Mouse (Mus musculus) liver, postnatal 0 days (tissue): ENCODE measurements around the gene Mybpc1. TPM values are rescaled to one million over a fixed set of nuclear protein-coding genes. Genes with fewer than 3 reads are reported as not detected.

Experiments used
- ATAC-seq: fragments of 200-750 bp; cut with Nextera tagmentation; 2 replicates; pipeline ENCODE4 v1.8.0; 2017; ENCODE audit warnings: mild to moderate bottlenecking, moderate library complexity
- DNase-seq: peaks from one replicate; pipeline ENCODE4 v3.0.0-alpha.2; 2016
- H3K27ac ChIP-seq: fragments of 300-500 bp; sonication (generic); 2 replicates; pipeline ENCODE4 v1.5.1; 2014; ENCODE audit warnings: antibody characterized with exemption, moderate library complexity, mild to moderate bottlenecking, low read depth
- H3K27me3 ChIP-seq: fragments of 300-500 bp; sonication (generic); 2 replicates; pipeline ENCODE4 v1.6.1; 2014; ENCODE audit warnings: low read length, control low read depth, mixed read lengths; ENCODE audit not compliant: insufficient read depth
- H3K36me3 ChIP-seq: fragments of 300-500 bp; sonication (generic); replicated peaks from 2 replicates; pipeline ENCODE4 v1.6.1; 2014; ENCODE audit warnings: mild to moderate bottlenecking, control low read depth, low read length, moderate library complexity, mixed read lengths; ENCODE audit not compliant: insufficient read depth
- H3K4me1 ChIP-seq: fragments of 300-500 bp; sonication (generic); 2 replicates; pipeline ENCODE4 v1.6.1; 2014; ENCODE audit warnings: antibody characterized with exemption, mild to moderate bottlenecking, control low read depth; ENCODE audit not compliant: insufficient read depth
- H3K4me2 ChIP-seq: fragments of 300-500 bp; sonication (generic); 2 replicates; pipeline ENCODE4 v1.6.1; 2014; ENCODE audit warnings: low read depth, mild to moderate bottlenecking, low read length, moderate library complexity, mixed read lengths
- H3K4me3 ChIP-seq: fragments of 300-500 bp; sonication (generic); 2 replicates; pipeline ENCODE4 v1.5.1; 2014; ENCODE audit warnings: low read depth, low read length
- H3K9ac ChIP-seq: fragments of 300-500 bp; sonication (generic); replicated peaks from 2 replicates; pipeline ENCODE4 v1.6.1; 2014; ENCODE audit warnings: mild to moderate bottlenecking, moderate library complexity
- H3K9me3 ChIP-seq: fragments of 300-500 bp; sonication (generic); 2 replicates; pipeline ENCODE4 v1.6.1; 2016; ENCODE audit warnings: mild to moderate bottlenecking, control low read depth, low read length, mixed read lengths
- CTCF ChIP-seq: sonication (generic); IDR thresholded peaks from 2 replicates; pipeline ENCODE4 v1.5.1; 2016; ENCODE audit warnings: antibody characterized with exemption, low read depth
- EP300 ChIP-seq: IDR thresholded peaks from 2 replicates; pipeline ENCODE4 v1.6.1; 2016; ENCODE audit warnings: antibody characterized with exemption, low read depth, mild to moderate bottlenecking
- WGBS: fragments of 180-500 bp; shearing (Covaris S2); extraction: QIAGEN DNeasy Blood & Tissue Kit; methylation state at CpG from one replicate; pipeline ENCODE4 v1.1.7; 2014; ENCODE audit not compliant: insufficient replicate concordance; 5-methylcytosine and 5-hydroxymethylcytosine counted together
- polyA plus RNA-seq: library from polyadenylated mRNA; unstranded; fragments of >200 nt; fragmentation: Nextera tagmentation; extraction: Ambion mirVana; gene quantifications from 2 replicates; pipeline ENCODE4 v1.2.1, GENCODE M21; 2015

The Mybpc1 gene
- polyA plus RNA-seq = 0.67 and 10.6 TPM in 2 replicates

DNA sequence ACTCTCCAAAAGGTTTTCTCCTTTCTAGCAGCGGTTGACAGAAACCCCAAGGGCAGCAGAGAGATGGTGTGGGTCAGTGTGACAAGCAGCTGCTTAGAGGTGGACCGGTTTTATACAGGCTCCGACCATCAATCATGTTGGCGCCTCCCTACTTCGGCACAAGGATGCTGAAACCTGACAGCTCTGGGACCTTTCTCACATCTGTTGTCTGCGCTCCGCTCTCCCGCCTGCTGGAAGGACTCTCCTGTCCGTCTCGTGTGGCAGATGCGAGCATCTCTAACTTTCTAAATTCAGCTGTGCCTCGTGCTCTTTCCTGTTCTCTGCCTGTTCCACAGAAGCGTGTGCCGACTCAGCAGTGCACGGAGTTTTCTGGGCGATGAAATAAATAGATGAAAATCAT, at the start of gene Mybpc1:
Gene Mybpc1, minus strand, starts transcription at position 210 of the 400 bp plus-strand sequence.
- WGBS = 43% methylated on average over 16 of the region's 16 CpGs
- DNase-seq (no peak), ATAC-seq (no peak)
- no peaks in the 10 kb centered on the region for H3K27me3 ChIP-seq
- H3K27ac ChIP-seq = no peak within 1 kb of the TSS
- H3K4me3 ChIP-seq = no peak within 1 kb of the TSS
- no peaks in the 10 kb centered on the region for H3K9me3 ChIP-seq
- H3K9ac ChIP-seq = no peak within 1 kb of the TSS
- H3K4me2 ChIP-seq = no peak within 1 kb of the TSS
- H3K36me3 ChIP-seq = no peaks in the 10 kb centered on the region
- TF ChIP-seq EP300 (no peak), CTCF (no peak)
- no peaks in the 10 kb centered on the region for H3K4me1 ChIP-seq

DNA sequence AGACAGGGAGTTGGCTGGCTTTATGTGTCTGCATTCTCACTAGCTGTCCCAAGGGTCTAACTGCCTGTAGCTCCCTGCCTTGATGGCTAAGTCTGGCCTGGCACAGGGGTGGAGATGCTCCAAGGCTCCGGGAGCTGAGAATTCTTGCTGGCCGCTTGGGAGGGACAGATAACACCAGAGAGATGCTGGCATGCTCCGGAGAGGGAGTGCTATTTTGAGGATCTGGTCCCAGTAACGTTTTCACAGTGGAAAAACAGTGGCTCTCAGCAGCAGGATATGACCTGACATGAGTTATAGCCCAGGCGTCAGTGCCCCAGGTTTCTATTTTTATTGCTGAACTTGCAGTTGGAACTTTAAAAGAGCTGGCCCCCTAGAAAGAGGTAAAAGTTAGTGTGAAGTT, 40.5 kb upstream of the Mybpc1 start:
- Histone ChIP-seq H3K4me3 (no peak overlapping the region), H3K9ac (no peak overlapping the region)
- DNase-seq = no peak

DNA sequence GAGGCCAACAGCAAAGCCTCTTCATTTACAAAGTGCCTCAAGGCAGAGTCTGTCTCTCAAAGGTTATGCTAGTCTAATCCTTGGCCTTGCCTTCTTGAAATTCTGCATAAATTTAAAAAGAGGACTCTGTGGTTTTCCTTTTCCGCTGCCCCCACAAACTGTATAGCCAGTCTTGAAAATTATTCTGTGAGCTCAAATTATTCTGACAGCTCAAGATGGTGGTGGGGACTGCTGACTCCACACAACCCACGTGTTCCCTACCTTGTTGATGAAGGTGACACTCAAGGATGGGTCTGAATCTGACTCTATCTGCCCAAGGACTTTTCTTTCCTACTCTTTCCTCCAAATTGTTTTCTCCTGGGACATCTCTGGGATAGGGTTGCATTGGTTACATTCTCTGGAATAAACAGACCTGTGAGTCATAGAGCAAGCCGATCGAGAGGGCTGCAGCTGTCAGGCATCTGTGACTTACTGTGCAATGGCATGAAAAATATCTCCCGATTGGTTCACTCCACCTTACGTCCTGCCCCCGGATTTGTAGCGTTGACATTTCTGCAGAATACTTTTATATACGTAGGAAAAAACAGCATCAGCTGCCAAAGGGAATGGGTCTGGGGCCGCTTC, 26.5 kb upstream of the Mybpc1 start:
- Histone ChIP-seq H3K36me3 (no peaks in the 10 kb centered on the region), H3K4me3 (no peak overlapping the region), H3K4me2 (no peak overlapping the region), H3K9ac (no peak overlapping the region), H3K9me3 (no peaks in the 10 kb centered on the region), H3K27ac (no peak overlapping the region), H3K4me1 (no peaks in the 10 kb centered on the region), H3K27me3 (no peaks in the 10 kb centered on the region)
- whole genome bisulfite sequencing = 65% methylated on average over 10 of the region's 10 CpGs
- no peak for TF ChIP-seq EP300
- TF ChIP-seq CTCF = no peak
- DNase-seq = no peak
- ATAC-seq = no peak

More for the DNA sequence above, 40.5 kb upstream of the Mybpc1 start:
- no peaks in the 10 kb centered on the region for H3K36me3 ChIP-seq
- H3K27ac ChIP-seq = no peak overlapping the region
- TF ChIP-seq EP300 (no peak), CTCF (no peak)
- H3K27me3 ChIP-seq = no peaks in the 10 kb centered on the region
- ATAC-seq = no peak
- H3K4me1 ChIP-seq = no peaks in the 10 kb centered on the region
- H3K9me3 ChIP-seq = no peaks in the 10 kb centered on the region
- 28% methylated on average over 5 of the region's 5 CpGs for WGBS
- H3K4me2 ChIP-seq = no peak overlapping the region

DNA sequence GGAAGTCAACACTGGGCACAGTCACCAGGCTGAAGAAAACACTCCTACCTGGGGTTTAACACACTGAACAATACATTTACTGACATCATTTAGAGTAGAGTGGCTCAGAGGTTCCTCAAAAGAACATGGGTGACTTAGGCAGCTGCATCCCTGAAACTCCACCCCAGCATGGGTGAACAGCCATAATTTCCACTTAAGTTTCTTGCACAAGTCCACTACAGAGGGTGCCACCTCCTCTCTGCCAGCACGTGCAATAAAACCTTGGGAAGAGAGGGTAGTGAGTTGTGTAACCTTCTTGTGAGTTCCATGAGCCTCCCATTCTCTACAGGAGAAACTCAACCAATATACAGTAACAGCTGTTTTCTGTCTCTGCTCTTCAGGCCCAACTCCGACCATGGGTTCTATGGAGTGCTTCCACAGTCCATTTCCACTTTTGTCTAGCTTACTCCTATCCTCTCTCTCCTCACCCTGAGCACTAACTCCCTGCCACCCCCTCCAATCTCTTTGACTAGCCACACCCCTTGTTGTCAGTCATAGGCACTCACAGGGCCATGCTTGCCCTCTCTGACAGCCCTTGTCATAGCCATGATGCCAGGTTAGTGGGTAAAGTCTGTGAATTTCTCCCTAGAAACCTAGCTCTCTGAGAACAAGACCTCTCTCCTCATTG, 25.8 kb upstream of the Mybpc1 start:
- Histone ChIP-seq H3K4me3 (no peak overlapping the region), H3K4me2 (no peak overlapping the region), H3K36me3 (no peaks in the 10 kb centered on the region), H3K9me3 (no peaks in the 10 kb centered on the region), H3K9ac (no peak overlapping the region), H3K4me1 (no peaks in the 10 kb centered on the region), H3K27me3 (no peaks in the 10 kb centered on the region), H3K27ac (no peak overlapping the region)
- DNase-seq = no peak
- 61% methylated on average over 2 of the region's 2 CpGs for WGBS
- ATAC-seq = no peak
- TF ChIP-seq EP300 = no peak
- no peak for TF ChIP-seq CTCF

DNA sequence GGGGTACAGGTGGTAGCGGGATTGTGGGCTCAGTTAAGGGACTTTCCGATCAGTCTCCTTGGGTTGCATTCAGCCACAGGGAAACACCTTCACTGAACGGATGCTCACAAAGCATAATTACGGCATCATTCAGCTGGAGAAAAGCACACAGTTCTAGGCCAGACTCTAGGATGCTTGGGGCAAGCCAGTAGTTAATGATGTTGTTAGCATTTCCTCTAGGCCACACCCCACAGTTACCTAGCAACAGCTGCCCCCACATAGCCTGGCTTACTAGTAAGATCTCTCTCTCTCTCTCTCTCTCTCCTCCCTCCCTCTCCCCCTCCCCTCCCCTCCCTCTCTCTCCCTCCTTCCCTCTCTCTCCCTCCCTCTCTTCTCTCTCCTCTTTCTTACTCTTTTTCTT, 22.1 kb upstream of the Mybpc1 start:
- Histone ChIP-seq H3K4me1 (no peaks in the 10 kb centered on the region), H3K4me3 (no peak overlapping the region), H3K27me3 (no peaks in the 10 kb centered on the region), H3K9ac (no peak overlapping the region), H3K27ac (no peak overlapping the region), H3K36me3 (no peaks in the 10 kb centered on the region), H3K4me2 (no peak overlapping the region), H3K9me3 (no peaks in the 10 kb centered on the region)
- no peak for ATAC-seq
- TF ChIP-seq EP300 (no peak), CTCF (no peak)
- WGBS = 86% methylated on average over 4 of the region's 4 CpGs
- no peak for DNase-seq

DNA sequence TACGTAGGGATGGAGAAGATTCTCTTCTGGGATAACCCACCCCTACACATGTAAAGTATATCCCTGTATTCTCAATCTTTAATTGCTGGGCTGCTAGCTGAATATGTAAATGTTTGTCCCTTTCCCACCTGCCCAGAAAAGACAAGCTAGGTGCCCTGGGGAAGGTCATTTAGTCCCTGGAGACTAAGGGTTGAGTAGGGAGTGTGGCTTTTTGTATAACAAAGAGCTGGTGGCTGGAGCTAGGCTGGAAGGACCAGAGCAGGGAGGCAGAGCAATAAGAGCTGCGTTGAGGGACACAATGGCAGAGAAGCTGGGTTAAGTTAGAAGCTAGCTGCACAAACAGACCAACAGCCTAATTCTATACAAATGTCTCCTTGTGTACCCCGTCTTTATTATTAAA, 21.2 kb upstream of the Mybpc1 start:
- Histone ChIP-seq H3K4me3 (no peak overlapping the region), H3K27me3 (no peaks in the 10 kb centered on the region), H3K36me3 (no peaks in the 10 kb centered on the region), H3K9me3 (no peaks in the 10 kb centered on the region), H3K4me1 (no peaks in the 10 kb centered on the region), H3K4me2 (no peak overlapping the region), H3K27ac (no peak overlapping the region), H3K9ac (no peak overlapping the region)
- no peak for DNase-seq
- WGBS = 67% methylated on average over 3 of the region's 3 CpGs
- no peak for ATAC-seq
- TF ChIP-seq EP300 (no peak), CTCF (no peak)
